Mouse (Mus musculus) testis, adult 2 months (tissue): ENCODE results near the gene Slc25a42. TPM values are rescaled to one million over a fixed set of nuclear protein-coding genes. Genes with fewer than 3 reads are reported as not detected.

Experiments used
- H3K27ac ChIP-seq: fragments of 200-500 bp; 2 replicates; pipeline ENCODE4 v1.5.1; 2012; ENCODE audit warnings: low read depth, low read length; ENCODE audit not compliant: control insufficient read depth, insufficient read depth
- H3K27me3 ChIP-seq: fragments of 200-500 bp; 2 replicates; pipeline ENCODE4 v1.6.1; 2012; ENCODE audit warnings: mild to moderate bottlenecking, low read length, moderate library complexity; ENCODE audit not compliant: control insufficient read depth, insufficient read depth
- H3K36me3 ChIP-seq: fragments of 200-500 bp; 2 replicates; pipeline ENCODE4 v1.6.1; 2012; ENCODE audit warnings: mild to moderate bottlenecking, low read length; ENCODE audit not compliant: control insufficient read depth, insufficient read depth
- H3K4me1 ChIP-seq: fragments of 200-500 bp; 2 replicates; pipeline ENCODE4 v1.6.1; 2012; ENCODE audit warnings: low read length; ENCODE audit not compliant: control insufficient read depth, insufficient read depth
- H3K4me3 ChIP-seq: fragments of 200-500 bp; 2 replicates; pipeline ENCODE4 v1.5.1; 2012; ENCODE audit warnings: low read depth, mild to moderate bottlenecking, low read length, moderate library complexity, mixed read lengths; ENCODE audit not compliant: control insufficient read depth
- CTCF ChIP-seq: fragments of 200-500 bp; IDR thresholded peaks from 2 replicates; pipeline ENCODE4 v1.5.1; 2012; ENCODE audit warnings: low read depth, mild to moderate bottlenecking, inconsistent platforms, low read length, moderate library complexity; ENCODE audit not compliant: control insufficient read depth, insufficient read depth, insufficient replicate concordance
- POLR2A ChIP-seq: fragments of 200-500 bp; IDR thresholded peaks from 2 replicates; pipeline ENCODE4 v1.6.1; 2012; ENCODE audit warnings: low read depth, mild to moderate bottlenecking, inconsistent platforms, low read length, moderate library complexity; ENCODE audit not compliant: control insufficient read depth
- polyA plus RNA-seq: library from polyadenylated mRNA; depleted of rRNA; stranded (reverse); fragments of >200 nt; gene quantifications from 2 replicates; pipeline ENCODE4 v1.2.3, GENCODE M21; 2012; rRNA removed

Gene Slc25a42
- polyA plus RNA-seq, 1 experiment, result 11.8 TPM

GRCm38 (mm10) chr8:70139026-70139857, 72.9 kb downstream of the Slc25a42 start, which contains the start of the genes Rfxank, Borcs8 and Mef2b:
TSS of gene Rfxank (minus strand) at chr8:70139154.
TSS of gene Borcs8 (plus strand) at chr8:70139499.
TSS of gene Mef2b (plus strand) at chr8:70139711.
- Histone ChIP-seq H3K27ac (peak within 1 kb of the TSS; percentile 75), H3K4me3 (peak within 1 kb of the TSS; percentile 98), H3K36me3 (no peaks in the 10 kb centered on the region), H3K27me3 (no peaks in the 10 kb centered on the region), H3K4me1 (peaks cover 4% of the 10 kb centered on the region)
- TF ChIP-seq POLR2A (peak; percentile 60), CTCF (no peak)

GRCm38 (mm10) chr8:70137890-70138289, 74.2 kb downstream of the Slc25a42 start:
- Histone ChIP-seq H3K4me3 (no peak overlapping the region), H3K27me3 (no peaks in the 10 kb centered on the region), H3K36me3 (no peaks in the 10 kb centered on the region; the same call in 1 of the 2 replicates), H3K4me1 (peaks cover 4% of the 10 kb centered on the region), H3K27ac (no peak overlapping the region)
- TF ChIP-seq CTCF, result no peak
- no peak for TF ChIP-seq POLR2A

- Histone ChIP-seq H3K27ac (no peak overlapping the region), H3K36me3 (no peaks in the 10 kb centered on the region; the same call in none of the 2 replicates), H3K4me1 (peaks cover 7% of the 10 kb centered on the region), H3K4me3 (no peak overlapping the region), H3K27me3 (no peaks in the 10 kb centered on the region)
- TF ChIP-seq CTCF, result no peak
- no peak for TF ChIP-seq POLR2A
Measured at GRCm38 (mm10) chr8:70136591-70136990, 75.5 kb downstream of the Slc25a42 start.

GRCm38 (mm10) chr8:70134931-70135330, 77.2 kb downstream of the Slc25a42 start:
- Histone ChIP-seq H3K4me3 (no peak overlapping the region), H3K27ac (no peak overlapping the region), H3K4me1 (peaks cover 15% of the 10 kb centered on the region), H3K27me3 (no peaks in the 10 kb centered on the region), H3K36me3 (no peaks in the 10 kb centered on the region; the same call in none of the 2 replicates)
- TF ChIP-seq CTCF (no peak), POLR2A (no peak)

Other genes starting within 250 kb of the Slc25a42 start
- 80.8 and 84.9 TPM in 2 replicates for gene Gatad2a, start 215.9 kb downstream of the Slc25a42 start, polyA plus RNA-seq
- 46.0 and 52.7 TPM in 2 replicates for gene Mau2, start 169.6 kb downstream of the Slc25a42 start, polyA plus RNA-seq
- gene Sugp1, start 169.5 kb downstream of the Slc25a42 start, polyA plus RNA-seq, result 32.5 and 34.5 TPM in 2 replicates
- 11.0 and 14.1 TPM in 2 replicates for gene Tm6sf2, start 139.4 kb downstream of the Slc25a42 start, polyA plus RNA-seq
- 0.23 and 0.31 TPM in 2 replicates for gene Hapln4, start 128.8 kb downstream of the Slc25a42 start, polyA plus RNA-seq
- gene Ncan, start 91.4 kb downstream of the Slc25a42 start, polyA plus RNA-seq, result 7.3 and 8.9 TPM in 2 replicates
- 3.8 and 4.8 TPM in 2 replicates for gene Nr2c2ap, start 81.0 kb downstream of the Slc25a42 start, polyA plus RNA-seq
- 19.1 TPM in 2 replicates for gene Rfxank, start 73.2 kb downstream of the Slc25a42 start, polyA plus RNA-seq
- gene Borcs8, start 72.8 kb downstream of the Slc25a42 start, polyA plus RNA-seq, result 104 and 117 TPM in 2 replicates
- 2.6 and 3.7 TPM in 2 replicates for gene Mef2b, start 72.6 kb downstream of the Slc25a42 start, polyA plus RNA-seq
- gene Tmem161a, start 39.9 kb downstream of the Slc25a42 start, polyA plus RNA-seq, result 13.4 and 17.7 TPM in 2 replicates
- 206 and 208 TPM in 2 replicates for gene Sugp2, start 21.9 kb upstream of the Slc25a42 start, polyA plus RNA-seq
- gene Armc6, start 22.2 kb upstream of the Slc25a42 start, polyA plus RNA-seq, result 5.4 and 5.5 TPM in 2 replicates
- 7.3 and 9.8 TPM in 2 replicates for gene Homer3, start 70.5 kb upstream of the Slc25a42 start, polyA plus RNA-seq
- 95.5 and 101 TPM in 2 replicates for gene Ddx49, start 90.2 kb upstream of the Slc25a42 start, polyA plus RNA-seq
- gene Cope, start 90.2 kb upstream of the Slc25a42 start, polyA plus RNA-seq, result 102 and 115 TPM in 2 replicates
- 0.43 and 0.48 TPM in 2 replicates for gene Cers1, start 103.5 kb upstream of the Slc25a42 start, polyA plus RNA-seq
- 0.20 and 0.24 TPM in 2 replicates for gene Gdf1, start 117.5 kb upstream of the Slc25a42 start, polyA plus RNA-seq
- gene Upf1, start 141.0 kb upstream of the Slc25a42 start, polyA plus RNA-seq, result 33.3 and 35.4 TPM in 2 replicates
- 409 and 456 TPM in 2 replicates for gene Comp, start 161.3 kb upstream of the Slc25a42 start, polyA plus RNA-seq
- gene Crtc1, start 227.3 kb upstream of the Slc25a42 start, polyA plus RNA-seq, result 11.3 and 12.3 TPM in 2 replicates